In the genomic region with DNA sequence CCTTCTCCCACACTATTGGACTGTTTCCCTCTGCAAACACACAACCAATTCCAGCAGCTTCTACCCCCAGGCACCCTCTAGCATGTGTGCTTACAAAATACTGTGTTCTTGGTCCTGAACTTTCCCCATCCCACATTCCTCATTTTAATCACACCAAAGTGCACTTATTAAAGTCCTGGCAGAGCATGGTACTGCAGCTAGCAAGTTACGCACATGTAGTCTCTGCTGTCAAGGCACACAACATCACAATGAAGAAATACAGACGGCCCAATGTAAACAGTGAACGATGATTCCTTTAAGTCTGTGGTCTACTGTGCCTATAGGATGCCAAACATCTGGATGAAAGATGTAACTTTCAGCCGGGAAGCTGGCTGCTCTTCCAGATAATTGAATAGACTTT, we compare ENCODE assay signal across 17 mouse cellular contexts.
DNase-seq lines count a peak whose midpoint lies in the region; ATAC-seq and TF ChIP-seq lines count a peak whose summit lies in the region.
"Had no signal": no experiment of that assay in that cellular context is flagged by ENCODE, and none has a peak within 500 bp of the region (broad histone marks: within the 10 kb centered on the region; RNA-seq: fewer than 3 reads in every experiment).

No protein-coding gene starts in this region.

- H3K27ac ChIP-seq in intestine, embryonic 14.5 days (ENCODE audit: low read depth), result no peak overlapping the region
- H3K27ac ChIP-seq in intestine, postnatal 0 days (ENCODE audit: low read depth, low read length), result no peak overlapping the region
- no peak overlapping the region for H3K27ac ChIP-seq in lung, embryonic 16.5 days (ENCODE audit: low read length)
- 0 out of 2 replicates have a peak overlapping the region, but pooled peaks have one; percentile 13 for H3K27ac ChIP-seq in embryonic facial prominence, embryonic 15.5 days (replicated peaks)
- H3K27ac ChIP-seq in stomach, embryonic 15.5 days, result no peak overlapping the region; the same call in 1 of the 2 replicates
- no peak overlapping the region for H3K27ac ChIP-seq in forebrain, embryonic 15.5 days (replicated peaks)
- H3K27ac ChIP-seq: forebrain, embryonic 13.5 days; limb, embryonic 12.5 days; midbrain, embryonic 13.5 days; neural tube, embryonic 13.5 days had no signal

- no peaks in the 10 kb centered on the region for H3K36me3 ChIP-seq in intestine, embryonic 14.5 days (ENCODE audit: control insufficient read depth, insufficient read depth, low read length)
- H3K36me3 ChIP-seq in intestine, postnatal 0 days (ENCODE audit: control insufficient read depth, insufficient read depth), result no peaks in the 10 kb centered on the region
- H3K36me3 ChIP-seq in lung, embryonic 16.5 days (ENCODE audit: control insufficient read depth, insufficient read depth, low read length), result no peaks in the 10 kb centered on the region
- H3K36me3 ChIP-seq in embryonic facial prominence, embryonic 15.5 days, result no peaks in the 10 kb centered on the region
- H3K36me3 ChIP-seq in stomach, embryonic 15.5 days, result no peaks in the 10 kb centered on the region
- no peaks in the 10 kb centered on the region for H3K36me3 ChIP-seq in forebrain, embryonic 15.5 days
- H3K36me3 ChIP-seq: limb, embryonic 12.5 days; midbrain, embryonic 13.5 days; neural tube, embryonic 13.5 days had no signal

- no peaks in the 10 kb centered on the region for H3K9me3 ChIP-seq in intestine, embryonic 14.5 days (ENCODE audit: control insufficient read depth, low read length)
- H3K9me3 ChIP-seq in intestine, postnatal 0 days (ENCODE audit: control insufficient read depth), result no peaks in the 10 kb centered on the region
- no peaks in the 10 kb centered on the region for H3K9me3 ChIP-seq in lung, embryonic 16.5 days (ENCODE audit: control insufficient read depth, low read length)
- no peaks in the 10 kb centered on the region for H3K9me3 ChIP-seq in embryonic facial prominence, embryonic 15.5 days (replicated peaks)
- H3K9me3 ChIP-seq in stomach, embryonic 15.5 days, result no peaks in the 10 kb centered on the region
- no peaks in the 10 kb centered on the region for H3K9me3 ChIP-seq in forebrain, embryonic 15.5 days
- H3K9me3 ChIP-seq: forebrain, embryonic 13.5 days; limb, embryonic 12.5 days; midbrain, embryonic 13.5 days; neural tube, embryonic 13.5 days had no signal

- peak; percentile 55; the same call in 1 of the 2 replicates for ATAC-seq in intestine, embryonic 14.5 days (replicated peaks; ENCODE audit: low FRiP score, low TSS enrichment, low read depth)
- no peak for ATAC-seq in intestine, postnatal 0 days
- ATAC-seq in lung, embryonic 16.5 days (ENCODE audit: low read depth), result peak; percentile 96
- ATAC-seq in embryonic facial prominence, embryonic 15.5 days (ENCODE audit: insufficient number of reproducible peaks, low FRiP score, low TSS enrichment, low read depth), result peak; percentile 89
- ATAC-seq in stomach, embryonic 15.5 days (ENCODE audit: insufficient read depth, low FRiP score, low read depth), result peak; percentile 68; the same call in 1 of the 2 replicates
- ATAC-seq in forebrain, embryonic 15.5 days (replicated peaks), result no peak
- ATAC-seq: forebrain, embryonic 13.5 days; midbrain, embryonic 13.5 days had no signal

- H3K4me3 ChIP-seq in intestine, embryonic 14.5 days (ENCODE audit: low read depth, low read length), result no peak overlapping the region
- H3K4me3 ChIP-seq in intestine, postnatal 0 days (ENCODE audit: low read depth, low read length), result no peak overlapping the region
- no peak overlapping the region for H3K4me3 ChIP-seq in lung, embryonic 16.5 days (ENCODE audit: low read length)
- H3K4me3 ChIP-seq in lung, adult 2 months (replicated peaks; ENCODE audit: extremely low read depth, low read depth, low read length), result no peak overlapping the region
- H3K4me3 ChIP-seq in embryonic facial prominence, embryonic 15.5 days (replicated peaks), result no peak overlapping the region
- no peak overlapping the region for H3K4me3 ChIP-seq in stomach, embryonic 15.5 days (replicated peaks)
- no peak overlapping the region for H3K4me3 ChIP-seq in forebrain, embryonic 15.5 days
- H3K4me3 ChIP-seq: forebrain, embryonic 13.5 days; limb, embryonic 12.5 days; midbrain, embryonic 13.5 days; neural tube, embryonic 13.5 days had no signal

- H3K27me3 ChIP-seq in intestine, embryonic 14.5 days (replicated peaks; ENCODE audit: control insufficient read depth, insufficient read depth, low read length), result no peaks in the 10 kb centered on the region
- H3K27me3 ChIP-seq in intestine, postnatal 0 days (replicated peaks; ENCODE audit: control insufficient read depth, insufficient read depth, low read length), result no peaks in the 10 kb centered on the region
- no peaks in the 10 kb centered on the region for H3K27me3 ChIP-seq in lung, embryonic 16.5 days (ENCODE audit: control insufficient read depth, insufficient read depth, low read depth, low read length)
- H3K27me3 ChIP-seq in embryonic facial prominence, embryonic 15.5 days, result no peaks in the 10 kb centered on the region
- H3K27me3 ChIP-seq in stomach, embryonic 15.5 days (replicated peaks), result no peaks in the 10 kb centered on the region
- H3K27me3 ChIP-seq in forebrain, embryonic 15.5 days, result no peaks in the 10 kb centered on the region
- H3K27me3 ChIP-seq: CH12.LX; forebrain, embryonic 13.5 days; limb, embryonic 12.5 days; midbrain, embryonic 13.5 days; neural tube, embryonic 13.5 days had no signal

- TF ChIP-seq POLR2A in lung, adult 2 months (IDR thresholded peaks at IDR 0.05; ENCODE audit: borderline replicate concordance, extremely low read depth, low read depth, low read length), result no peak

- WGBS in intestine, embryonic 14.5 days, result 29% methylated on average over 4 of the region's 4 CpGs
- WGBS in intestine, postnatal 0 days, result 58% methylated on average over 4 of the region's 4 CpGs
- WGBS in lung, embryonic 16.5 days, result 33% methylated on average over 4 of the region's 4 CpGs
- WGBS in lung, adult 2 months, result 55% methylated on average over 4 of the region's 4 CpGs
- WGBS in embryonic facial prominence, embryonic 15.5 days, result 20% methylated on average over 4 of the region's 4 CpGs
- WGBS in stomach, embryonic 15.5 days, result 32% methylated on average over 4 of the region's 4 CpGs
- WGBS in forebrain, embryonic 15.5 days, result 82% methylated on average over 4 of the region's 4 CpGs

- H3K9ac ChIP-seq in intestine, embryonic 14.5 days (ENCODE audit: low read length), result no peak overlapping the region
- no peak overlapping the region for H3K9ac ChIP-seq in intestine, postnatal 0 days (ENCODE audit: low read depth, low read length)
- no peak overlapping the region for H3K9ac ChIP-seq in lung, embryonic 16.5 days (ENCODE audit: low read length)
- H3K9ac ChIP-seq in embryonic facial prominence, embryonic 15.5 days, result no peak overlapping the region
- H3K9ac ChIP-seq in stomach, embryonic 15.5 days, result no peak overlapping the region
- H3K9ac ChIP-seq in forebrain, embryonic 15.5 days (replicated peaks), result no peak overlapping the region
- H3K9ac ChIP-seq: forebrain, embryonic 13.5 days; limb, embryonic 12.5 days; midbrain, embryonic 13.5 days; neural tube, embryonic 13.5 days had no signal

- TF ChIP-seq CTCF in intestine, postnatal 0 days (IDR thresholded peaks at IDR 0.05; ENCODE audit: low read depth), result no peak
- no peak for TF ChIP-seq CTCF in lung, adult 2 months (IDR thresholded peaks at IDR 0.05; ENCODE audit: insufficient read depth, low read length)

- peaks cover 2% of the 10 kb centered on the region; the same call in 1 of the 2 replicates for H3K4me1 ChIP-seq in intestine, embryonic 14.5 days (replicated peaks; ENCODE audit: control insufficient read depth, insufficient read depth, low read length)
- H3K4me1 ChIP-seq in intestine, postnatal 0 days (replicated peaks; ENCODE audit: control insufficient read depth, insufficient read depth, low read length), result no peaks in the 10 kb centered on the region
- H3K4me1 ChIP-seq in lung, embryonic 16.5 days (replicated peaks; ENCODE audit: control insufficient read depth, insufficient read depth, low read length), result peaks cover 6% of the 10 kb centered on the region; the same call in 1 of the 2 replicates
- H3K4me1 ChIP-seq in lung, adult 2 months (ENCODE audit: control insufficient read depth, insufficient read depth, low read length), result no peaks in the 10 kb centered on the region
- H3K4me1 ChIP-seq in embryonic facial prominence, embryonic 15.5 days, result peaks cover 14% of the 10 kb centered on the region
- 0 out of 2 replicates have a peak, but pooled peaks cover 5% of the 10 kb centered on the region for H3K4me1 ChIP-seq in stomach, embryonic 15.5 days
- no peaks in the 10 kb centered on the region for H3K4me1 ChIP-seq in forebrain, embryonic 15.5 days
- H3K4me1 ChIP-seq: forebrain, embryonic 13.5 days; midbrain, embryonic 13.5 days; neural tube, embryonic 13.5 days had no signal

- no peak for DNase-seq in intestine, embryonic 14.5 days (ENCODE audit: low spot score)
- no peak for DNase-seq in lung, adult 2 months
- no peak for DNase-seq in testis, postnatal 14 days (ENCODE audit: low spot score)
- DNase-seq: cerebellum, adult 2 months; kidney, adult 9 months; right cerebral cortex, adult 18-20 months; thymus, adult 2 months had no signal

- H3K4me2 ChIP-seq in intestine, embryonic 14.5 days (ENCODE audit: low read length), result no peak overlapping the region
- no peak overlapping the region for H3K4me2 ChIP-seq in intestine, postnatal 0 days (replicated peaks; ENCODE audit: low read depth)
- H3K4me2 ChIP-seq in lung, embryonic 16.5 days (ENCODE audit: low read depth, low read length), result no peak overlapping the region
- H3K4me2 ChIP-seq in embryonic facial prominence, embryonic 15.5 days (replicated peaks), result no peak overlapping the region
- no peak overlapping the region for H3K4me2 ChIP-seq in stomach, embryonic 15.5 days
- no peak overlapping the region for H3K4me2 ChIP-seq in forebrain, embryonic 15.5 days (replicated peaks)
- H3K4me2 ChIP-seq: forebrain, embryonic 13.5 days; limb, embryonic 12.5 days; midbrain, embryonic 13.5 days; neural tube, embryonic 13.5 days had no signal

Comparison
In these comparisons a context has a peak if more than half of its experiments do, and no peak if none do; other contexts are left out.
1. ATAC-seq: peak in intestine, embryonic 14.5 days (single experiment), lung, embryonic 16.5 days (single experiment), embryonic facial prominence, embryonic 15.5 days (single experiment) and stomach, embryonic 15.5 days (single experiment); none in intestine, postnatal 0 days (single experiment) and forebrain, embryonic 15.5 days (single experiment).